Mouse (Mus musculus) left cerebral cortex, adult 9 months (tissue): ENCODE data around the gene Prom2.

Experiments used
- DNase-seq, 2 experiments: peaks; one replicate each; pipeline ENCODE4 v3.0.0; 2022; ENCODE audit warnings: low spot score in 2 of 2

Prom2 gene

DNA sequence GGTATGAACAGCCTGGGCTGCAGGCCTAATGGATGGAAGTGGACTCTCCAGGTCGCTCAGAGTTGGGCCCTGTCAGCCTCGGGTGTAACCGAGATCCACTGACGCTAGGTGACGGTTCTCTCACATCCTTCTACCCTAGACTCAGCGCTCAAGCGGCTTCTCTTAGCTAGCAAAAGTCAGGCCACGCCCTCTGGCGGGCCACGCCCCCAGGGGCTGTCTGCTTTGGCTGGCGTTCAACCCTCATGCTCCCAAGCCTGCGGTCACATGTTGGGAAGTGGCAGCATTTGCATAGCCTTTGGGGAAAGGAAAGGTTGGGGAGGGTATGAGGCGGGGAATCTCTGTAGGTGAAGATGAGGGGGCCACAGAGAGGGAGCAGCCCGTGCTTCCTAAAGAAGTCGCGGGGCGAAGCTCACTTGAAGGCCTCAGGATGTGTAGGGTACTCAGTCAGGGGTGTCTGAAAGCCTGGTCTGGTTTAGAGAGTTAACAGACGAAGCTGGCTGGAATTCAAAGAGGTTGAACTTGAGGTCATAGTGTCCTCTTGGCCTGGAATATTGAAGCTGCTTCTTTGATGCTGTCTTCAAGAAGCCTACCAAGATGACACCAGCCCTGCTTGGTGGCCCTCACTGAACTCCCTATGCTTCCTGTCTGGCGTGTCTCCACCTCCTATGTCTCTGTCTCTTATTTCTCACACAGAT lies 56.6 kb downstream of the Prom2 start:
- no peak for DNase-seq

DNA sequence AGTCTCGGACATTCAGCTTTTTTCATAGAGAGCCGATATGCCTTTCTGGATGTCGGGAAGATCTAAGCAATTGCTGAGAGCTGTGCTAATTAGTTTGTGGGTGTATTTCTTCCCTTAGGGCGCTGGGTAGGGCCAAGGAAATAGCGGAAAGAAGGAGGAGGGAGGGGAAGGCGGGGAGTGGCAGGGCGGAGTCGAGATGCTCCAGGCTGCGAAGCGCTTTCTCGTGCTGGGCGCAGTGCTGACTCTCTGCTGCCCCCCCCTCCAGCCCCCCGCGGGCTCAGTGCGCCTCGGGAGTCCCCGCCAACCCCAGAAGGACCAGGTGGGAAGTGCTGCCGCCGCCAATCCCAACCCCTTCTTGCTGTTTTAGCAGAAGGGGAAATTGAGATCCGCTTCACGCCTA lies 58.3 kb downstream of the Prom2 start:
- DNase-seq = no peak

DNA sequence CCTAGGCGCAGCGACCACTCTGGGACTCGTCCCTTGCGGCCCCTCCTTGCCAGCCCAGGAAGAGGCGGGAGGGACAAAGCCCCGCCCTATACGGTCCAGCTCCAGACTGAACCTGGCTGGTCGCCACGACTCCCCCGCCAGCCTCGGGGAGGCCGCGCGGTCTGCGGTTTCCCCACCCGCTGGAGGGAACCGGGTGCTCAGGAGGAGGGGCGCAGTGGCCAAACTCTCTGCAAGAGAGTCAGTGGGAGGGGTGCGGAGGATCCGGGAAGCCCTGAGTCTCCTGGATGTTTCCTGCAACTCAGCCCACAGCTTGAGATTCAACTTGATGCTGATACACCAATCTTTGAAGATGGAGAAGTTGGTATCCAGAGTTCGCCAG lies 58.7 kb downstream of the Prom2 start:
- DNase-seq = no peak

DNA sequence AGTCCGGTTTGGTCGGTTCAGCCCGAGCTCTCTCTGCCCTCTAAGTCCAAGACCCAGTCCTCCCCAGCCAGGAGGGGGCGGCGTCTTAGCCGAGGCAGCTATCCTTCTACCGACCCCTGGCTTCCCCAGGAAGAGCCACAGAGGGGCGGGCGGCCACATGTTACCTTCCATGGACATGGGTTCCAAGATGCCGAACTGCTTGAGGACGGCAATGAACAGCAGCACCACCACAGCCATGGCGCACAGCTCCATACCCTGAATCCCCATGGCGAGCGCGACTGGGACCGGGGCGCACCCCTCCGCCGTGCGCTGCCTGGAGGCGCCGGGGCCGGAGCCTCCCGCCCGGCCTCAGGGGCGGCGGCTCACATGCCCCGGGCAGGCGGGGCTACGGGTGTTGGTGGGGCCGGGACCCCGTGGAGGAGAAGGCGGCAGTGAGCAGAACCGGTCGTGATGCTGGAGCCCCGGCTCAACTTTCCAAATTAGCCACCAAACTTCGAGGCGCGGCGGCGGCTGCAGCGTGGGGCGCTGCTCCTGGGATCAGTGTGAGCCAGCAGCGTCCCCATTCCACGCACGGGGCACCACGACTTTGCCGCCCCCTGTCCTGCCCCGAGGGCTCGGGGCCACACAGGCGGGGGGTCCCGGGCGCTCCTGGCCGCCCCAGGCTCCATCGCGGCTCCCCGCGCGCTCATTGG lies 59.3 kb downstream of the Prom2 start:
- no peak for DNase-seq

DNA sequence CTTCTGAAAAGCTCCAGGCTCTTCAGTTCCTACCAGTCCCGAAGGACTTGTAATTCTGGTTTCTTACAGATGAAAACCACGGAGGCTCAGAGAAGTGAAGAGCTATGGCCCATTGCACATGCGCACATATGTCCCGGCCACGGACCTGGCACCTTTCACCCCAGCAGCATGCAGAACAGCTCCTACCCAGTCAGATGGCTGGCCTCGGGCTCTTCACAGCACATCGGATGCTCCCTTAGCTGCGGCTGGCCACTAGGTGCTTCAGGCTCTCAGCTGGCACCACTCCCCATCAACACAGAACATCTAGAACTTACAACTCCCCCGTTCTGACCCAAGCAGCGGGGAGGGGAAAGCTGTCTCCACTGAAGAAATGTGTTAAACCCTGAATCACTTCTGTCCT lies 61.5 kb downstream of the Prom2 start:
- no peak for DNase-seq

DNA sequence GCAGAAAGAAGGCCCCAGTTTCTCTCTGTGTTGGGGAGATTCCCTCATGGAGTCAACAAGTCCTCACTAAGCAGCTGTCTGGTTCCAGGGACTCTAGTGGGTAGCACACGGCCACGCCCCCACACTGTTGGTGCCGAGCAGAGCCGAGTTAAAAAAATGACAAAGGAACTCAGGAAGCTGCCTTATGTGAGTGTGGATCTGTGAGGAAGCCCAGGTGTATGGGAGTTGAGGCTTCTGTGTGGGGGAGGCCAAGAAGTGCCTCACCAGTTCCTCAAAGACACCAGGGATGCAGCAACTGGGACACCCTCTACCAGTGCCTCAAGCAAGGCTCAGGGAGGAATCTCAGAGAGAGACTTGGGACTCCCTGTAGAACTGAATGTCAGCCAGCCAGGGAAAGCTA lies 62.1 kb downstream of the Prom2 start:
- peak; percentile 32 to 52 for DNase-seq
